In genomic region chr2:152393225-152394017, GRCm38 (mm10) we compare ENCODE assay signal across 9 mouse cellular contexts. TPM values are rescaled to one million over a fixed set of nuclear protein-coding genes. Genes with fewer than 3 reads are reported as not detected.
DNase-seq lines count a peak whose midpoint lies in the region; ATAC-seq lines count a peak whose summit lies in the region.
"Had no signal": no experiment of that assay in that cellular context is flagged by ENCODE, and none has a peak within 500 bp of the region (broad histone marks: within the 10 kb centered on the region; RNA-seq: fewer than 3 reads in every experiment).

No protein-coding gene starts in this region.

- H3K9ac ChIP-seq in heart, embryonic 11.5 days (ENCODE audit: low read depth, low read length) = no peak overlapping the region
- H3K9ac ChIP-seq in lung, embryonic 15.5 days = no peak overlapping the region
- no peak overlapping the region for H3K9ac ChIP-seq in limb, embryonic 12.5 days (replicated peaks)

- DNase-seq in heart, postnatal 4 days = no peak
- no peak for DNase-seq in lung, postnatal 4 days
- DNase-seq in embryo, embryonic 11 days = no peak
- no peak for DNase-seq in thymus, postnatal 4 days
- DNase-seq in frontal cortex, adult 2 months (ENCODE audit: extremely low spot score in 1 of 2, low spot score in 1 of 2) = no peak

- H3K9me3 ChIP-seq in heart, embryonic 11.5 days (replicated peaks; ENCODE audit: control insufficient read depth, low read length) = no peaks in the 10 kb centered on the region
- no peaks in the 10 kb centered on the region for H3K9me3 ChIP-seq in lung, embryonic 15.5 days
- no peaks in the 10 kb centered on the region for H3K9me3 ChIP-seq in limb, embryonic 12.5 days

- no peak overlapping the region; the same call in 1 of the 2 replicates for H3K4me3 ChIP-seq in heart, embryonic 11.5 days (ENCODE audit: low read depth, low read length)
- peak overlapping the region; percentile 76; the same call in 1 of the 2 replicates for H3K4me3 ChIP-seq in lung, embryonic 15.5 days
- H3K4me3 ChIP-seq in limb, embryonic 12.5 days (replicated peaks) = peak overlapping the region; percentile 96

- H3K4me2 ChIP-seq in heart, embryonic 11.5 days = peak overlapping the region; percentile 90
- peak overlapping the region; percentile 93 for H3K4me2 ChIP-seq in lung, embryonic 15.5 days
- peak overlapping the region; percentile 96 for H3K4me2 ChIP-seq in limb, embryonic 12.5 days

- 49% methylated on average over 9 of the region's 9 CpGs for WGBS in heart, embryonic 11.5 days (ENCODE audit: insufficient replicate concordance)
- 40% methylated on average over 9 of the region's 9 CpGs for WGBS in lung, embryonic 15.5 days
- WGBS in limb, embryonic 12.5 days = 45% methylated on average over 9 of the region's 9 CpGs

- H3K4me1 ChIP-seq in heart, embryonic 11.5 days (ENCODE audit: control insufficient read depth, insufficient read depth, low read length) = peaks cover 21% of the 10 kb centered on the region
- peaks cover 33% of the 10 kb centered on the region for H3K4me1 ChIP-seq in lung, embryonic 15.5 days
- peaks cover 26% of the 10 kb centered on the region for H3K4me1 ChIP-seq in limb, embryonic 12.5 days (replicated peaks)

- 0 out of 2 replicates have a peak overlapping the region, but pooled peaks have one; percentile 24 for H3K27ac ChIP-seq in heart, embryonic 11.5 days (ENCODE audit: low read depth, low read length)
- H3K27ac ChIP-seq in lung, embryonic 15.5 days = 0 out of 2 replicates have a peak overlapping the region, but pooled peaks have one; percentile 9
- H3K27ac ChIP-seq in limb, embryonic 12.5 days = peak overlapping the region; percentile 45; the same call in 1 of the 2 replicates

- no peaks in the 10 kb centered on the region for H3K27me3 ChIP-seq in heart, embryonic 11.5 days (ENCODE audit: control insufficient read depth, insufficient read depth, low read length)
- no peaks in the 10 kb centered on the region for H3K27me3 ChIP-seq in lung, embryonic 15.5 days
- H3K27me3 ChIP-seq in limb, embryonic 12.5 days = no peaks in the 10 kb centered on the region

- H3K36me3 ChIP-seq in heart, embryonic 11.5 days (ENCODE audit: control insufficient read depth, insufficient read depth, low read length) = no peaks in the 10 kb centered on the region
- H3K36me3 ChIP-seq in lung, embryonic 15.5 days = no peaks in the 10 kb centered on the region
- peaks cover 21% of the 10 kb centered on the region for H3K36me3 ChIP-seq in limb, embryonic 12.5 days

- ATAC-seq in heart, embryonic 11.5 days (replicated peaks; ENCODE audit: insufficient number of reproducible peaks, low FRiP score, low TSS enrichment) = no peak
- no peak for ATAC-seq in lung, embryonic 15.5 days (ENCODE audit: borderline replicate concordance, extremely low read depth, low FRiP score, low TSS enrichment)
- ATAC-seq in limb, embryonic 12.5 days (ENCODE audit: insufficient number of reproducible peaks, insufficient read depth, low FRiP score, low TSS enrichment, low read depth) = no peak

RNA-seq across cellular contexts. Expression of gene Sox12, which starts 4.4 kb away (rescaled TPM):
- polyA plus RNA-seq in heart, embryonic 11.5 days (2014; fragmentation: Nextera tagmentation; extraction: Ambion mirVana) = 12.9 and 13.9 TPM in 2 replicates
- total RNA-seq in heart, postnatal 4 days (2021) = 10 to 100 TPM; 42.3 to 42.6 TPM
- 10.5 and 11.3 TPM in 2 replicates for polyA plus RNA-seq in lung, embryonic 15.5 days (2015; fragmentation: Nextera tagmentation; extraction: Ambion mirVana)
- 15.6 and 16.8 TPM in 2 replicates for polyA plus RNA-seq in limb, embryonic 12.5 days (2016; fragmentation: Nextera tagmentation; extraction: Ambion mirVana)
- 22.7 and 23.4 TPM in 2 replicates for polyA plus RNA-seq in frontal cortex, adult 2 months (2012; rRNA removed)

RNA-seq across cellular contexts. Expression of gene Nrsn2, which starts 17.0 kb away (rescaled TPM):
- 3.8 and 5.5 TPM in 2 replicates for polyA plus RNA-seq in heart, embryonic 11.5 days (2014; fragmentation: Nextera tagmentation; extraction: Ambion mirVana)
- total RNA-seq in heart, postnatal 4 days (2021) = not detected
- polyA plus RNA-seq in lung, embryonic 15.5 days (2015; fragmentation: Nextera tagmentation; extraction: Ambion mirVana) = 0.14 and 0.36 TPM in 2 replicates
- 2.2 and 3.0 TPM in 2 replicates for polyA plus RNA-seq in limb, embryonic 12.5 days (2016; fragmentation: Nextera tagmentation; extraction: Ambion mirVana)
- 99.0 and 113 TPM in 2 replicates for polyA plus RNA-seq in frontal cortex, adult 2 months (2012; rRNA removed)
- polyA plus RNA-seq: liver, embryonic 16.5 days had no signal

RNA-seq across cellular contexts. Expression of gene Zcchc3, which starts 21.4 kb away (rescaled TPM):
- 50.9 and 55.4 TPM in 2 replicates for polyA plus RNA-seq in heart, embryonic 11.5 days (2014; fragmentation: Nextera tagmentation; extraction: Ambion mirVana)
- 10 to 100 TPM; 24.9 to 27.4 TPM for total RNA-seq in heart, postnatal 4 days (2021)
- polyA plus RNA-seq in lung, embryonic 15.5 days (2015; fragmentation: Nextera tagmentation; extraction: Ambion mirVana) = 37.7 and 40.5 TPM in 2 replicates
- 74.1 and 76.6 TPM in 2 replicates for polyA plus RNA-seq in limb, embryonic 12.5 days (2016; fragmentation: Nextera tagmentation; extraction: Ambion mirVana)
- polyA plus RNA-seq in frontal cortex, adult 2 months (2012; rRNA removed) = 9.2 and 9.7 TPM in 2 replicates

RNA-seq across cellular contexts. Expression of gene 6820408C15Rik, which starts 22.0 kb away (rescaled TPM):
- 1.4 and 1.5 TPM in 2 replicates for polyA plus RNA-seq in heart, embryonic 11.5 days (2014; fragmentation: Nextera tagmentation; extraction: Ambion mirVana)
- 1 to 10 TPM; 3.8 to 4.0 TPM for total RNA-seq in heart, postnatal 4 days (2021)
- 3.0 and 3.1 TPM in 2 replicates for polyA plus RNA-seq in lung, embryonic 15.5 days (2015; fragmentation: Nextera tagmentation; extraction: Ambion mirVana)
- polyA plus RNA-seq in limb, embryonic 12.5 days (2016; fragmentation: Nextera tagmentation; extraction: Ambion mirVana) = 0.24 and 0.59 TPM in 2 replicates
- 4.4 and 4.5 TPM in 2 replicates for polyA plus RNA-seq in frontal cortex, adult 2 months (2012; rRNA removed)

RNA-seq across cellular contexts. Expression of gene Trib3, which starts 49.6 kb away (rescaled TPM):
- 3.4 and 3.6 TPM in 2 replicates for polyA plus RNA-seq in heart, embryonic 11.5 days (2014; fragmentation: Nextera tagmentation; extraction: Ambion mirVana)
- 1 to 10 TPM; 2.9 TPM for total RNA-seq in heart, postnatal 4 days (2021)
- 4.1 and 5.0 TPM in 2 replicates for polyA plus RNA-seq in lung, embryonic 15.5 days (2015; fragmentation: Nextera tagmentation; extraction: Ambion mirVana)
- 3.0 and 3.6 TPM in 2 replicates for polyA plus RNA-seq in limb, embryonic 12.5 days (2016; fragmentation: Nextera tagmentation; extraction: Ambion mirVana)
- polyA plus RNA-seq in frontal cortex, adult 2 months (2012; rRNA removed) = 0.48 and 0.52 TPM in 2 replicates

Comparison
In these comparisons a context has a peak if more than half of its experiments do, and no peak if none do; other contexts are left out.
1. RNA of gene Nrsn2, which starts 17.0 kb away (polyA plus RNA-seq): 99.0 to 113 TPM in frontal cortex, adult 2 months; 3.8 to 5.5 TPM in heart, embryonic 11.5 days, 2.2 to 3.0 TPM in limb, embryonic 12.5 days and 0.14 to 0.36 TPM in lung, embryonic 15.5 days; every median in the first group is over 10 times any median in the second.
2. Peak in every context shown above with its lines, with median percentiles within 50 percentile points of each other: H3K27ac ChIP-seq and H3K4me2 ChIP-seq.